Mouse (Mus musculus): Measurements from ENCODE around the gene Bsx. TPM values are rescaled to one million over a fixed set of nuclear protein-coding genes. Genes with fewer than 3 reads are reported as not detected.

The Bsx gene
- polyA plus RNA-seq, 1 experiment from 2014 or later, result 0.22 TPM

- Histone ChIP-seq H3K9ac (ENCODE audit: low read length) (no peak overlapping the region), H3K4me3 (ENCODE audit: low read depth, low read length) (no peak overlapping the region), H3K27ac (ENCODE audit: low read depth, low read length) (no peak overlapping the region), H3K27me3 (ENCODE audit: control insufficient read depth, insufficient read depth, low read length) (peaks cover 3% of the 10 kb centered on the region), H3K9me3 (ENCODE audit: control insufficient read depth, low read length) (no peaks in the 10 kb centered on the region), H3K4me1 (ENCODE audit: control insufficient read depth, insufficient read depth, low read length) (no peaks in the 10 kb centered on the region), H3K36me3 (ENCODE audit: control insufficient read depth, insufficient read depth, low read length) (no peaks in the 10 kb centered on the region), H3K4me2 (no peak overlapping the region)
- 69% methylated on average over 12 of the region's 12 CpGs for WGBS
- ATAC-seq (ENCODE audit: low FRiP score) (no peak), DNase-seq (ENCODE audit: low spot score, missing footprints) (no peak)
These were observed 44.1 kb downstream of the Bsx start for GRCm38 (mm10) chr9:40917871-40918613.

- Histone ChIP-seq H3K9ac (ENCODE audit: low read length) (no peak overlapping the region), H3K36me3 (ENCODE audit: control insufficient read depth, insufficient read depth, low read length) (no peaks in the 10 kb centered on the region), H3K4me1 (ENCODE audit: control insufficient read depth, insufficient read depth, low read length) (no peaks in the 10 kb centered on the region), H3K4me2 (no peak overlapping the region), H3K27ac (ENCODE audit: low read depth, low read length) (no peak overlapping the region), H3K4me3 (ENCODE audit: low read depth, low read length) (no peak overlapping the region), H3K27me3 (ENCODE audit: control insufficient read depth, insufficient read depth, low read length) (no peaks in the 10 kb centered on the region), H3K9me3 (ENCODE audit: control insufficient read depth, low read length) (no peaks in the 10 kb centered on the region)
- WGBS, result 82% methylated on average over 17 of the region's 17 CpGs
- ATAC-seq (ENCODE audit: low FRiP score) (no peak), DNase-seq (ENCODE audit: low spot score, missing footprints) (no peak)
These were observed 53.5 kb downstream of the Bsx start for GRCm38 (mm10) chr9:40927351-40927980.

Other genes starting within 250 kb of the Bsx start
- gene Gm21915, start 203.5 kb upstream of the Bsx start, polyA plus RNA-seq (2014; fragmentation: Nextera tagmentation; extraction: Ambion mirVana), result not detected in 2 replicates
- 26.2 and 29.7 TPM in 2 replicates for gene Clmp, start 188.2 kb upstream of the Bsx start, polyA plus RNA-seq (2014; fragmentation: Nextera tagmentation; extraction: Ambion mirVana)
- 3,704 and 3,886 TPM in 2 replicates for gene Hspa8, start 73.1 kb upstream of the Bsx start, polyA plus RNA-seq (2014; fragmentation: Nextera tagmentation; extraction: Ambion mirVana)
- gene Jhy, start 90.0 kb downstream of the Bsx start, polyA plus RNA-seq (2014; fragmentation: Nextera tagmentation; extraction: Ambion mirVana), result 2.7 and 3.4 TPM in 2 replicates
- gene Crtam, start 130.5 kb downstream of the Bsx start, polyA plus RNA-seq (2014; fragmentation: Nextera tagmentation; extraction: Ambion mirVana), result 0.07 TPM in 1 of 2 replicates, not detected in the other